Mouse (Mus musculus) thymus, adult 2 months (tissue): Measurements from ENCODE around the gene Gm19935.

Experiments
- CTCF ChIP-seq: fragments of 200-500 bp; IDR thresholded peaks from 2 replicates; pipeline ENCODE4 v1.5.1; 2012; ENCODE audit warnings: mild to moderate bottlenecking, control low read depth, low read length, moderate library complexity, borderline replicate concordance; ENCODE audit not compliant: control insufficient read depth, poor library complexity, insufficient read depth; ENCODE audit errors: extremely low read depth
- POLR2A ChIP-seq: fragments of 200-500 bp; IDR thresholded peaks from 2 replicates; pipeline ENCODE4 v1.6.1; 2012; ENCODE audit warnings: mild to moderate bottlenecking, low read length, control low read depth, moderate library complexity; ENCODE audit not compliant: control insufficient read depth, poor library complexity, insufficient read depth; ENCODE audit errors: extremely low read depth

- TF ChIP-seq CTCF: no peak
- TF ChIP-seq POLR2A: no peak
Observed at GRCm38 (mm10) chr8:90837440-90837839, 20.2 kb upstream of the Gm19935 start.
